Mouse (Mus musculus): ENCODE results near the gene Oxct1. TPM values are rescaled to one million over a fixed set of nuclear protein-coding genes. Genes with fewer than 3 reads are reported as not detected.

Oxct1 gene
- total and polyA plus RNA-seq, 2 experiments: 1.7 to 6.4 TPM

- H3K79me2 ChIP-seq (ENCODE audit: control insufficient read depth, insufficient read depth, low read length): no peaks in the 10 kb centered on the region
- H3K4me1 ChIP-seq (ENCODE audit: control insufficient read depth, insufficient read depth, low read length): no peaks in the 10 kb centered on the region
- WGBS: 87% methylated on average over 4 of the region's 4 CpGs
- no peak overlapping the region for H3K9ac ChIP-seq (ENCODE audit: low read depth, low read length)
- H3K36me3 ChIP-seq (ENCODE audit: control insufficient read depth, insufficient read depth, low read length): no peaks in the 10 kb centered on the region
- no peak overlapping the region for H3K4me3 ChIP-seq (ENCODE audit: insufficient read depth, low read depth, low read length)
- no peak for DNase-seq (ENCODE audit: extremely low read depth, low read depth, low spot score)
- no peaks in the 10 kb centered on the region for H3K27me3 ChIP-seq (ENCODE audit: control insufficient read depth, insufficient read depth, low read length)
- no peak overlapping the region for H3K27ac ChIP-seq (replicated peaks; ENCODE audit: insufficient read depth, low read depth, low read length)
- TF ChIP-seq CTCF (IDR thresholded peaks at IDR 0.05; ENCODE audit: low read depth, low read length): no peak
- no peak for TF ChIP-seq POLR2A (IDR thresholded peaks at IDR 0.05; ENCODE audit: extremely low read depth, insufficient read depth, low read length)
These were observed 61.3 kb downstream of the Oxct1 start for GRCm38 (mm10) chr15:4087446-4087845.

- Histone ChIP-seq H3K9ac (ENCODE audit: low read depth, low read length) (no peak overlapping the region), H3K27me3 (ENCODE audit: control insufficient read depth, insufficient read depth, low read length) (no peaks in the 10 kb centered on the region), H3K4me1 (ENCODE audit: control insufficient read depth, insufficient read depth, low read length) (no peaks in the 10 kb centered on the region), H3K4me3 (ENCODE audit: insufficient read depth, low read depth, low read length) (no peak overlapping the region), H3K36me3 (ENCODE audit: control insufficient read depth, insufficient read depth, low read length) (no peaks in the 10 kb centered on the region), H3K27ac (replicated peaks; ENCODE audit: insufficient read depth, low read depth, low read length) (no peak overlapping the region), H3K79me2 (ENCODE audit: control insufficient read depth, insufficient read depth, low read length) (no peaks in the 10 kb centered on the region)
- WGBS: 82% methylated on average over 7 of the region's 7 CpGs
- DNase-seq (ENCODE audit: extremely low read depth, low read depth, low spot score): no peak
- TF ChIP-seq CTCF (IDR thresholded peaks at IDR 0.05; ENCODE audit: low read depth, low read length) (no peak), POLR2A (IDR thresholded peaks at IDR 0.05; ENCODE audit: extremely low read depth, insufficient read depth, low read length) (no peak)
These were observed 61.7 kb downstream of the Oxct1 start for GRCm38 (mm10) chr15:4087914-4088313.

- H3K4me1 ChIP-seq (ENCODE audit: control insufficient read depth, insufficient read depth, low read length): no peaks in the 10 kb centered on the region
- TF ChIP-seq CTCF (IDR thresholded peaks at IDR 0.05; ENCODE audit: low read depth, low read length): no peak
- TF ChIP-seq POLR2A (IDR thresholded peaks at IDR 0.05; ENCODE audit: extremely low read depth, insufficient read depth, low read length): no peak
- no peaks in the 10 kb centered on the region for H3K27me3 ChIP-seq (ENCODE audit: control insufficient read depth, insufficient read depth, low read length)
- no peaks in the 10 kb centered on the region for H3K36me3 ChIP-seq (ENCODE audit: control insufficient read depth, insufficient read depth, low read length)
- 85% methylated on average over 3 of the region's 3 CpGs for WGBS
- H3K4me3 ChIP-seq (ENCODE audit: insufficient read depth, low read depth, low read length): no peak overlapping the region
- no peak overlapping the region for H3K27ac ChIP-seq (replicated peaks; ENCODE audit: insufficient read depth, low read depth, low read length)
- H3K9ac ChIP-seq (ENCODE audit: low read depth, low read length): no peak overlapping the region
- H3K79me2 ChIP-seq (ENCODE audit: control insufficient read depth, insufficient read depth, low read length): no peaks in the 10 kb centered on the region
- DNase-seq (ENCODE audit: extremely low read depth, low read depth, low spot score): no peak
These were observed 64.4 kb downstream of the Oxct1 start for GRCm38 (mm10) chr15:4090601-4091000.

GRCm38 (mm10) chr15:4092586-4092985, 66.4 kb downstream of the Oxct1 start:
- no peaks in the 10 kb centered on the region for H3K79me2 ChIP-seq (ENCODE audit: control insufficient read depth, insufficient read depth, low read length)
- no peaks in the 10 kb centered on the region for H3K36me3 ChIP-seq (ENCODE audit: control insufficient read depth, insufficient read depth, low read length)
- H3K4me1 ChIP-seq (ENCODE audit: control insufficient read depth, insufficient read depth, low read length): no peaks in the 10 kb centered on the region
- H3K27ac ChIP-seq (replicated peaks; ENCODE audit: insufficient read depth, low read depth, low read length): no peak overlapping the region
- no peaks in the 10 kb centered on the region for H3K27me3 ChIP-seq (ENCODE audit: control insufficient read depth, insufficient read depth, low read length)
- TF ChIP-seq POLR2A (IDR thresholded peaks at IDR 0.05; ENCODE audit: extremely low read depth, insufficient read depth, low read length) (no peak), CTCF (IDR thresholded peaks at IDR 0.05; ENCODE audit: low read depth, low read length) (no peak)
- no peak overlapping the region for H3K4me3 ChIP-seq (ENCODE audit: insufficient read depth, low read depth, low read length)
- 96% methylated on average over 2 of the region's 2 CpGs for WGBS
- no peak overlapping the region for H3K9ac ChIP-seq (ENCODE audit: low read depth, low read length)
- DNase-seq (ENCODE audit: extremely low read depth, low read depth, low spot score): no peak

- H3K27me3 ChIP-seq (ENCODE audit: control insufficient read depth, insufficient read depth, low read length): no peaks in the 10 kb centered on the region
- no peak overlapping the region for H3K27ac ChIP-seq (replicated peaks; ENCODE audit: insufficient read depth, low read depth, low read length)
- no peak overlapping the region for H3K9ac ChIP-seq (ENCODE audit: low read depth, low read length)
- H3K36me3 ChIP-seq (ENCODE audit: control insufficient read depth, insufficient read depth, low read length): no peaks in the 10 kb centered on the region
- no peak for DNase-seq (ENCODE audit: extremely low read depth, low read depth, low spot score)
- no peak overlapping the region for H3K4me3 ChIP-seq (ENCODE audit: insufficient read depth, low read depth, low read length)
- no peaks in the 10 kb centered on the region for H3K4me1 ChIP-seq (ENCODE audit: control insufficient read depth, insufficient read depth, low read length)
- no peak for TF ChIP-seq CTCF (IDR thresholded peaks at IDR 0.05; ENCODE audit: low read depth, low read length)
- 93% methylated on average over 10 of the region's 10 CpGs for WGBS
- H3K79me2 ChIP-seq (ENCODE audit: control insufficient read depth, insufficient read depth, low read length): no peaks in the 10 kb centered on the region
These were observed 74.2 kb downstream of the Oxct1 start for GRCm38 (mm10) chr15:4100341-4100921.

GRCm38 (mm10) chr15:4101025-4101424, 74.8 kb downstream of the Oxct1 start:
- H3K36me3 ChIP-seq (ENCODE audit: control insufficient read depth, insufficient read depth, low read length): no peaks in the 10 kb centered on the region
- no peak for TF ChIP-seq POLR2A (IDR thresholded peaks at IDR 0.05; ENCODE audit: extremely low read depth, insufficient read depth, low read length)
- DNase-seq (ENCODE audit: extremely low read depth, low read depth, low spot score): no peak
- H3K9ac ChIP-seq (ENCODE audit: low read depth, low read length): no peak overlapping the region
- H3K4me1 ChIP-seq (ENCODE audit: control insufficient read depth, insufficient read depth, low read length): no peaks in the 10 kb centered on the region
- H3K27me3 ChIP-seq (ENCODE audit: control insufficient read depth, insufficient read depth, low read length): no peaks in the 10 kb centered on the region
- H3K4me3 ChIP-seq (ENCODE audit: insufficient read depth, low read depth, low read length): no peak overlapping the region
- H3K79me2 ChIP-seq (ENCODE audit: control insufficient read depth, insufficient read depth, low read length): no peaks in the 10 kb centered on the region
- WGBS: 86% methylated on average over 10 of the region's 10 CpGs
- no peak overlapping the region for H3K27ac ChIP-seq (replicated peaks; ENCODE audit: insufficient read depth, low read depth, low read length)

All from liver, adult 2 months (tissue).